Mouse (Mus musculus) olfactory bulb, adult 2 months (tissue): ENCODE results near the gene Tspo2.

ENCODE experiments used
- CTCF ChIP-seq: fragments of 200-500 bp; IDR thresholded peaks from 2 replicates; pipeline ENCODE4 v1.5.1; 2012; ENCODE audit warnings: low read depth, mild to moderate bottlenecking, low read length, moderate library complexity; ENCODE audit not compliant: insufficient read depth
- POLR2A ChIP-seq: fragments of 200-500 bp; IDR thresholded peaks from 2 replicates; pipeline ENCODE4 v1.6.1; 2012; ENCODE audit warnings: mild to moderate bottlenecking, low read depth, low read length, moderate library complexity; ENCODE audit not compliant: insufficient read depth

DNA sequence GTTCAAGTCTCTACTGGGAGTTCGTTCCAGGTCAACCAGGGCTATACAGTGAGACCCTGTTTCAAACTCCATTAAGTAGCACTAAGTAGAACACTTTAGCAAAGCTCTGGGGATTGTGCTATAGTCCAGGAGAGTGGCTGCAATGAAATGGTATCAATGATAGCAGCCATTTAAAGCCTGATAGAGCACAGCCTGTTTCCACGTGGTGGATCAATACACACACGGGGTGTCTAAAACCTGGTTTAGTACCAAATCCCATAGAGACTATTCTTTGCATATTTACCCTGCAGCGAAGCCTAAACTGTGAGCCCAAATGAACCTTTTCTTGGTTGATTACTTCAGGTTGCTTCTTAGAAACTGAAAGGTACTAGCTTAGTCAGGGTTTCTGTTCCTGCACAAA, 49.6 kb downstream of the Tspo2 start:
- TF ChIP-seq CTCF (no peak), POLR2A (no peak)
